Mouse (Mus musculus) limb, embryonic 14.5 days (tissue): ENCODE measurements around the gene Gpatch2l. TPM values are rescaled to one million over a fixed set of nuclear protein-coding genes. Genes with fewer than 3 reads are reported as not detected.

ENCODE experiments used
- ATAC-seq: fragments of 200-750 bp; cut with Nextera tagmentation; 2 replicates; pipeline ENCODE4 v1.8.0; 2017; ENCODE audit warnings: low read depth, moderate number of reproducible peaks, moderate TSS enrichment; ENCODE audit not compliant: low FRiP score
- DNase-seq: peaks from one replicate; pipeline ENCODE4 v3.0.0-alpha.2; 2015; ENCODE audit warnings: low spot score
- H3K27ac ChIP-seq: fragments of 300-500 bp; sonication (generic); replicated peaks from 2 replicates; pipeline ENCODE4 v1.5.1; 2014; ENCODE audit warnings: low read depth, mild to moderate bottlenecking, low read length, moderate library complexity, mixed read lengths
- H3K27me3 ChIP-seq: fragments of 300-500 bp; sonication (generic); 2 replicates; pipeline ENCODE4 v1.6.1; 2014; ENCODE audit warnings: low read length, mixed read lengths; ENCODE audit not compliant: control insufficient read depth, insufficient read depth
- H3K36me3 ChIP-seq: fragments of 300-500 bp; sonication (generic); 2 replicates; pipeline ENCODE4 v1.6.1; 2014; ENCODE audit warnings: mild to moderate bottlenecking, low read length, moderate library complexity, mixed read lengths; ENCODE audit not compliant: control insufficient read depth, insufficient read depth
- H3K4me1 ChIP-seq: fragments of 300-500 bp; sonication (generic); 2 replicates; pipeline ENCODE4 v1.6.1; 2014; ENCODE audit warnings: antibody characterized with exemption, low read length, mixed read lengths; ENCODE audit not compliant: control insufficient read depth, insufficient read depth
- H3K4me2 ChIP-seq: fragments of 300-500 bp; sonication (generic); replicated peaks from 2 replicates; pipeline ENCODE4 v1.6.1; 2014; ENCODE audit warnings: low read depth, mild to moderate bottlenecking, low read length, moderate library complexity; ENCODE audit not compliant: severe bottlenecking
- H3K4me3 ChIP-seq: fragments of 300-500 bp; sonication (generic); replicated peaks from 2 replicates; pipeline ENCODE4 v1.5.1; 2014; ENCODE audit warnings: low read length
- H3K9ac ChIP-seq: fragments of 300-500 bp; sonication (generic); 2 replicates; pipeline ENCODE4 v1.6.1; 2014; ENCODE audit warnings: mild to moderate bottlenecking, low read depth, low read length, moderate library complexity; ENCODE audit not compliant: severe bottlenecking
- H3K9me3 ChIP-seq: fragments of 300-500 bp; sonication (generic); 2 replicates; pipeline ENCODE4 v1.6.1; 2016; ENCODE audit warnings: low read length; ENCODE audit not compliant: control insufficient read depth
- POLR2A ChIP-seq: fragments of 200-500 bp; IDR thresholded peaks from 2 replicates; pipeline ENCODE4 v1.8.0; 2012; ENCODE audit warnings: inconsistent platforms, mild to moderate bottlenecking, moderate library complexity, borderline replicate concordance; ENCODE audit not compliant: insufficient read depth, insufficient read length; ENCODE audit errors: extremely low read depth
- WGBS: fragments of 180-500 bp; shearing (Covaris S2); extraction: QIAGEN DNeasy Blood & Tissue Kit; methylation state at CpG from one replicate; pipeline ENCODE4 v1.1.7; 2014; 5-methylcytosine and 5-hydroxymethylcytosine counted together
- polyA plus RNA-seq, 2 experiments: library from polyadenylated mRNA; depleted of rRNA in 1 of 2; stranded (reverse) in 1 of 2; unstranded in 1 of 2; fragments of >200 nt; fragmentation: Nextera tagmentation in 1 of 2; extraction: Ambion mirVana in 1 of 2; gene quantifications; 2 replicates each; pipeline versions ENCODE4 v1.2.1 to v1.2.3; 2012 to 2014

Gpatch2l gene
- polyA plus RNA-seq, 2 experiments = 15.3 to 16.5 TPM

DNA sequence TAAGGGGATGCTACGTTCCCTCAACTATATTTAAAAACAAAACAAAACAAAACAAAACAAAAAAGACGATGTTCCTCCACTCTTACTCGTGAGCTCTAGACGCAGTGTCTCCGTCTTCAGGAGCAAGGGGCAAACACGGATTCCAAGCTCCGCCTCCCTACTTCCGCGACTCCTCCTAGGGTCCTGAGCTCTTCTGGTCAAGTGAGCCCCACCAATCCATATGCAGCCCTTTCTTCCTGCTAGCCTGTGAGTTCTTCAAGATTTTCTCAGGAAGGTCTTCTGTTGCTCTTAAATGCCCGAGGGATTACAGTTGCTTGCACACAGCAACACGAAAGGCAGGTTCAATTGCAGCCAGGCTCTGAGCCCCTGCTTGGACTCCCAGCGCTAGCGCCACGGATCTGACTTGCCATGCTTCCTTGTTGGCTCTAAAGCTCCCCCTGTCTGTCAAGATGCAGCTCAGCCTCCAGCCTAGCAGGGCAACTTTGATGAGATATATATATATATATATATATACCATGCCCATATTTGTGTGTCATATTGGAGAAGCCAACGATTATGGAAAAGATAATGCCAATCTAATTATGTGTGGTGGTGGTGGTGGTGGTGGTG, 64.1 kb downstream of the Gpatch2l start:
- H3K4me1 ChIP-seq = no peaks in the 10 kb centered on the region
- no peaks in the 10 kb centered on the region for H3K36me3 ChIP-seq
- DNase-seq = no peak
- H3K27ac ChIP-seq = no peak overlapping the region
- H3K27me3 ChIP-seq = no peaks in the 10 kb centered on the region
- WGBS = 28% methylated on average over 15 of the region's 15 CpGs
- ATAC-seq = no peak
- no peak for TF ChIP-seq POLR2A
- H3K9ac ChIP-seq = 0 out of 2 replicates have a peak overlapping the region, but pooled peaks have one; percentile 1
- H3K4me2 ChIP-seq = peak overlapping the region; percentile 48
- H3K9me3 ChIP-seq = no peaks in the 10 kb centered on the region
- peak overlapping the region; percentile 29 for H3K4me3 ChIP-seq

- Histone ChIP-seq H3K27ac (no peak overlapping the region), H3K4me3 (no peak overlapping the region), H3K4me2 (no peak overlapping the region), H3K27me3 (no peaks in the 10 kb centered on the region), H3K36me3 (no peaks in the 10 kb centered on the region), H3K9ac (no peak overlapping the region), H3K4me1 (no peaks in the 10 kb centered on the region), H3K9me3 (no peaks in the 10 kb centered on the region)
- WGBS = 24% methylated on average over 10 of the region's 10 CpGs
- DNase-seq = no peak
- ATAC-seq = no peak
- no peak for TF ChIP-seq POLR2A
These were observed 67.8 kb downstream of the Gpatch2l start for GRCm38 (mm10) chr12:86309474-86309873.

DNA sequence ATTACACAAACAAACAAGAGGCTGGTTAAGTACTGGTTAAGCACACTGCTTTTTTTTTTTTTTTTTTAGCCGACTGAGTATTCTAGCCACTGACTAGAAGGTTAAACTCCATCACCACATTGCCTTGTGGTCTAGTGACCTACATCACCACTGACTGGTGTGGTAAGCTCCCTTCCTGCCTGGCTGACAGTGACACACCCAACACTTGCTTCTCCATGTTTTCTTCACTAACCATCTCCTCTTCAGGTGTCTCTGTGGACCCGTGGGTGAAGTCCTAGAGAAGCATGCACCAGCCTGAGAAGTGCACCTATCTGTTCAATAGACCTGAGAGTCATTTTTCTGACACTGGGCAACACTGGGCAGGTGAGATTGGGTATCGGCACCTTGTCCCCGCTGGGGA, 68.2 kb downstream of the Gpatch2l start:
- no peak for TF ChIP-seq POLR2A
- Histone ChIP-seq H3K9me3 (no peaks in the 10 kb centered on the region), H3K4me1 (no peaks in the 10 kb centered on the region), H3K36me3 (no peaks in the 10 kb centered on the region), H3K27me3 (no peaks in the 10 kb centered on the region), H3K4me2 (no peak overlapping the region), H3K4me3 (no peak overlapping the region), H3K27ac (no peak overlapping the region), H3K9ac (no peak overlapping the region)
- ATAC-seq (no peak), DNase-seq (no peak)
- 63% methylated on average over 4 of the region's 4 CpGs for WGBS

DNA sequence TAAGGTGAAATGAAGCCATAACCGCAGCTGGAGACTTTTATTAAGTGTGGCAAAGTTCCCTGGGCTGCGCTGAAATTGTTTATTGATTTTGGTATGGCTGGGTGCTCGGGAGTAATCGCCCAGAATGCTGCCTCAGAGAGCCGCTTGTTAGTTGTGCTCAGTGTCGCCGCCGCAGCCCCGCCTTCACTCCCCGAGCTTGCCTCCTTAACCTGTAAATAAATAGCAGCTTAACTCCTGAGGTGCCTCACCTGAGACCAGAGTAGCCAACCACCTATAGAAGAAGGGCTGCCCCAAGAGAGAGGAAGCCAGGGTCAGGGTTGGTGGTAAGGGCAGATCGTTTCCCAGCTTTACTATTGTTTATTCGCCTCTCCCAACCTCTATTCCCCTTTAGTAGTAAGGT, 79.0 kb downstream of the Gpatch2l start:
- 11% methylated on average over 12 of the region's 12 CpGs for WGBS
- no peak for ATAC-seq
- H3K9ac ChIP-seq = no peak overlapping the region

GRCm38 (mm10) chr12:86324297-86324696, 82.6 kb downstream of the Gpatch2l start:
- WGBS = 29% methylated on average over 3 of the region's 3 CpGs
- H3K9ac ChIP-seq = no peak overlapping the region
- H3K9me3 ChIP-seq = no peaks in the 10 kb centered on the region
- H3K27ac ChIP-seq = no peak overlapping the region
- DNase-seq (no peak), ATAC-seq (no peak)
- H3K4me1 ChIP-seq = no peaks in the 10 kb centered on the region
- no peaks in the 10 kb centered on the region for H3K27me3 ChIP-seq
- TF ChIP-seq POLR2A = no peak
- no peak overlapping the region for H3K4me3 ChIP-seq
- no peaks in the 10 kb centered on the region for H3K36me3 ChIP-seq
- no peak overlapping the region for H3K4me2 ChIP-seq

More for the DNA sequence above, 79.0 kb downstream of the Gpatch2l start:
- no peak for TF ChIP-seq POLR2A
- H3K36me3 ChIP-seq = no peaks in the 10 kb centered on the region
- H3K4me3 ChIP-seq = no peak overlapping the region
- H3K27ac ChIP-seq = no peak overlapping the region
- no peaks in the 10 kb centered on the region for H3K4me1 ChIP-seq
- H3K9me3 ChIP-seq = no peaks in the 10 kb centered on the region
- no peak for DNase-seq
- H3K27me3 ChIP-seq = no peaks in the 10 kb centered on the region
- H3K4me2 ChIP-seq = peak overlapping the region; percentile 23

- WGBS = 48% methylated on average over 4 of the region's 4 CpGs
- no peak for ATAC-seq
These were observed 88.2 kb downstream of the Gpatch2l start for GRCm38 (mm10) chr12:86329813-86330212.

More at GRCm38 (mm10) chr12:86329813-86330212, 88.2 kb downstream of the Gpatch2l start:
- no peak for DNase-seq
- TF ChIP-seq POLR2A = no peak
- Histone ChIP-seq H3K36me3 (no peaks in the 10 kb centered on the region), H3K4me3 (no peak overlapping the region), H3K9ac (no peak overlapping the region), H3K27ac (no peak overlapping the region), H3K9me3 (no peaks in the 10 kb centered on the region), H3K4me2 (no peak overlapping the region), H3K4me1 (no peaks in the 10 kb centered on the region), H3K27me3 (no peaks in the 10 kb centered on the region)
